Mouse (Mus musculus): ENCODE results near the gene Gapvd1. TPM values are rescaled to one million over a fixed set of nuclear protein-coding genes. Genes with fewer than 3 reads are reported as not detected.

Gene Gapvd1
- polyA plus RNA-seq, 1 experiment from 2014 or later = 126 TPM

- no peak overlapping the region for H3K4me3 ChIP-seq
- 93% methylated on average over 8 of the region's 8 CpGs for WGBS
- no peaks in the 10 kb centered on the region for H3K9me3 ChIP-seq (replicated peaks)
- no peak overlapping the region for H3K27ac ChIP-seq
- no peak for ATAC-seq (ENCODE audit: low FRiP score)
- H3K4me2 ChIP-seq (replicated peaks) = no peak overlapping the region
- H3K36me3 ChIP-seq = peaks cover 37% of the 10 kb centered on the region
- no peak overlapping the region for H3K9ac ChIP-seq
- H3K27me3 ChIP-seq = no peaks in the 10 kb centered on the region
- no peaks in the 10 kb centered on the region for H3K4me1 ChIP-seq
Measured at GRCm38 (mm10) chr2:34790282-34790681, 35.2 kb upstream of the Gapvd1 start.

DNA sequence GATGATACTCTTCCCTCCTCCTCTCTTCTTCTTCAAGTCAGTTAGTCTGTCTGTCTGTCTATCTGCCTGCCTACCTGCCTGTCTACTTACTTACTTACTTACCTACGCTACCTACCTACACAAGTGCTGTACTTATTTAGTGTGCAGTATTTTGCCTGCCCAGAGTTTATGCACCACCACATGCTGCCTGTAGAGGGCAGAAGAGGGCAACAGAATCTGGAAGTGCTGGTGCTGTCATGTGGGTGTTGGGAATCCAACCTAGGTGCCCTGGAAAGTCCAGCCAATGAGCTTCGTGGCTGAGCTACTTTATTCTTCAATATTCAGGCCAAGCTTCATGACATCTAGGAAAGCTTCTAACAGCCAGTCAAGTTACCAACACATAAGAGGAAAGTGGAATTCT lies 29.1 kb upstream of the Gapvd1 start:
- H3K27ac ChIP-seq = no peak overlapping the region
- 82% methylated on average over 2 of the region's 2 CpGs for WGBS
- peaks cover 60% of the 10 kb centered on the region for H3K36me3 ChIP-seq
- H3K4me2 ChIP-seq (replicated peaks) = no peak overlapping the region
- no peaks in the 10 kb centered on the region for H3K4me1 ChIP-seq
- H3K27me3 ChIP-seq = no peaks in the 10 kb centered on the region
- no peak for ATAC-seq (ENCODE audit: low FRiP score)
- H3K9ac ChIP-seq = no peak overlapping the region
- H3K9me3 ChIP-seq (replicated peaks) = no peaks in the 10 kb centered on the region
- no peak overlapping the region for H3K4me3 ChIP-seq

GRCm38 (mm10) chr2:34783064-34784020 lies 28.3 kb upstream of the Gapvd1 start:
- Histone ChIP-seq H3K9ac (no peak overlapping the region), H3K36me3 (peaks cover 60% of the 10 kb centered on the region), H3K4me2 (replicated peaks) (no peak overlapping the region), H3K27ac (no peak overlapping the region), H3K27me3 (no peaks in the 10 kb centered on the region), H3K4me3 (no peak overlapping the region), H3K9me3 (replicated peaks) (no peaks in the 10 kb centered on the region), H3K4me1 (no peaks in the 10 kb centered on the region)
- no peak for ATAC-seq (ENCODE audit: low FRiP score)
- WGBS = 93% methylated on average over 14 of the region's 14 CpGs

DNA sequence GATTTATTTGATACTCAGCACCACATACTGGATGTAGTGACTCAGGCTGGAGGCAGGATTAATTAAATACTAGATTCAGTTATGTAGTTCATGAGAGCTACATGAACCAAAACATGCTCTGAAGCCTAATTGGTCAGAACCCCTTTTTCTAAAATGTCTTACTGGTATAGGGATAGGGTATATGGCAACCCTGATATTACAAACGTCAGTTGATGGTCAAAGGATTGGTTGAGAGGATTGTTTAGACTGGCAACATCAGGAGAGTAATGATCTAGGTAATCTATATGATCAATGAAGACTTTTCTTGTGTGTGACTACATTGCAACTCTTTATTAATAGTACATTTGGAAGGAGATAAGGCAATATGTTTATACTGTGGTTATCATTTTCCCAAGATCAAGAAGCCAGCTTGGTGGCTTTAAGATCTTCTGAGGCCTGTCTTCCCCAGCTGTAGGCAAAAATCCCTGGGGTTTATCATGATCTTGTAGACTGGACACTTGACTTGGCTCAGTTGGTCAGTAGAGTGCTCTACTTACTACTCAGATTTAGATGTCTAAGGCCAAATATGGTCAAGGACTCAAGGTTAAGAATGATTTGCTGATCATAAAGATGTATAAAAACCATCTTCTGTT lies 22.3 kb upstream of the Gapvd1 start:
- Histone ChIP-seq H3K4me1 (peaks cover 47% of the 10 kb centered on the region), H3K27me3 (no peaks in the 10 kb centered on the region), H3K4me3 (no peak overlapping the region), H3K4me2 (replicated peaks) (peak overlapping the region; percentile 68), H3K9me3 (replicated peaks) (no peaks in the 10 kb centered on the region), H3K9ac (no peak overlapping the region), H3K27ac (no peak overlapping the region), H3K36me3 (peaks cover 67% of the 10 kb centered on the region)
- ATAC-seq (ENCODE audit: low FRiP score) = no peak
- WGBS = 64% methylated on average over 1 of the region's 1 CpGs

- Histone ChIP-seq H3K4me2 (replicated peaks) (peak overlapping the region; percentile 68), H3K4me3 (peak overlapping the region; percentile 94), H3K9ac (no peak overlapping the region), H3K9me3 (replicated peaks) (no peaks in the 10 kb centered on the region), H3K27ac (no peak overlapping the region), H3K36me3 (peaks cover 51% of the 10 kb centered on the region), H3K4me1 (peaks cover 56% of the 10 kb centered on the region), H3K27me3 (no peaks in the 10 kb centered on the region)
- no peak for ATAC-seq (ENCODE audit: low FRiP score)
- WGBS = 91% methylated on average over 6 of the region's 6 CpGs
Measured at GRCm38 (mm10) chr2:34774493-34774892, 19.5 kb upstream of the Gapvd1 start.

DNA sequence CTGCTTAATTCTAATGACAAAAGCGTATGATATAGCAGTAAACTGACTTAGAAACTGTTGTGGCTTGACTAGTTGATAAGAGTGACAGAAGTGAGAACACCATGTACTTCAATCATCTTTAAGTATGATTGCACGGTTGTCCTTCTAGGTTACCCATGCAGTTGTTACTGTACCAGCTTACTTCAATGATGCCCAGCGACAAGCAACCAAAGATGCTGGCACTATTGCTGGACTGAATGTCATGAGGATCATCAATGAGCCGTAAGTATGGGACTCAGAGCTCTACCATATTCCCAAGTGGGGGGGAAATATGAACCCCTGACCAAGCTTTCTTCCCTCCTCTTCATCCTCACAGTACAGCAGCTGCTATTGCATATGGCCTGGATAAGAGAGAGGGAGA lies 18.6 kb upstream of the Gapvd1 start:
- Histone ChIP-seq H3K27ac (no peak overlapping the region), H3K36me3 (peaks cover 50% of the 10 kb centered on the region), H3K4me1 (peaks cover 56% of the 10 kb centered on the region), H3K9me3 (replicated peaks) (no peaks in the 10 kb centered on the region), H3K4me3 (peak overlapping the region; percentile 94), H3K4me2 (replicated peaks) (peak overlapping the region; percentile 68), H3K9ac (peak overlapping the region; percentile 43), H3K27me3 (no peaks in the 10 kb centered on the region)
- WGBS = 87% methylated on average over 4 of the region's 4 CpGs
- ATAC-seq (ENCODE audit: low FRiP score) = no peak

DNA sequence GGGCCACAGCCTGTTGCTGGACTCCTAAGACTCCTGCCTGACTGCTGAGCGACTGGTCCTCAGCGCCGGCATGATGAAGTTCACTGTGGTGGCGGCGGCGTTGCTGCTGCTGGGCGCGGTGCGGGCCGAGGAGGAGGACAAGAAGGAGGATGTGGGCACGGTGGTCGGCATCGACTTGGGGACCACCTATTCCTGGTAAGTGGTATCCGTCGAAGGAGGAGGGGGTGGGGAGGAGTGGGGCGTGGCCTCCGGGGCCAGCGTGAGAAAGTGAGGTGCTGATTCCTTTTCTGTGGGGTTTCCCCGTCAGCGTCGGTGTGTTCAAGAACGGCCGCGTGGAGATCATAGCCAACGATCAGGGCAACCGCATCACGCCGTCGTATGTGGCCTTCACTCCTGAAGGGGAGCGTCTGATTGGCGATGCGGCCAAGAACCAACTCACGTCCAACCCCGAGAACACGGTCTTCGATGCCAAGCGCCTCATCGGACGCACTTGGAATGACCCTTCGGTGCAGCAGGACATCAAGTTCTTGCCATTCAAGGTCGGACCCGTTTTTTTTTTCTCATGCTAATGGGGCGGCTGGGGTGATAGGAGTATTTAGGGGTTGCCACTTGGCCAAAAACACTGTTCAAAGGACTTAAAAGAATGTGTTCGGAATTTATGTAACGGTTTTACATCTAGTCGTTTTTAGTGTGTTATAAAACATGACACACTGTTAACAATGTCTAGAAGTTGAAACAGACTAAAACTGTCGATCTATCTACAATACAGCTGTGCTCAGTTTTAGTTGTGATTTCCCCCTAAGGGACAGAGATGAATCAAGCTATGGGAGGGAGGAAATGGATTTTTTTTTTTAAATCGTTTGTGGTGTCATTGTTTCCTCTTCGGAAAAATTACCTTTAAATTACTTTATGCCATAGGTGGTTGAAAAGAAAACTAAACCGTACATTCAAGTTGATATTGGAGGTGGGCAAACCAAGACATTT lies 17.5 kb upstream of the Gapvd1 start:
- H3K9me3 ChIP-seq (replicated peaks) = no peaks in the 10 kb centered on the region
- peaks cover 45% of the 10 kb centered on the region for H3K36me3 ChIP-seq
- 4% methylated on average over 50 of the region's 50 CpGs for WGBS
- H3K27ac ChIP-seq = peak overlapping the region; percentile 88
- peak overlapping the region; percentile 94 for H3K4me3 ChIP-seq
- H3K4me1 ChIP-seq = peaks cover 53% of the 10 kb centered on the region
- ATAC-seq (ENCODE audit: low FRiP score) = no peak; the same call in 1 of the 2 replicates
- peak overlapping the region; percentile 96 for H3K9ac ChIP-seq
- peak overlapping the region; percentile 68 for H3K4me2 ChIP-seq (replicated peaks)
- H3K27me3 ChIP-seq = no peaks in the 10 kb centered on the region

- H3K4me1 ChIP-seq = peaks cover 44% of the 10 kb centered on the region
- peaks cover 36% of the 10 kb centered on the region for H3K36me3 ChIP-seq
- ATAC-seq (ENCODE audit: low FRiP score) = peak; percentile 99
Measured at GRCm38 (mm10) chr2:34771368-34772226, 16.6 kb upstream of the Gapvd1 start, which contains the start of gene Hspa5. TSS of gene Hspa5 (plus strand) at chr2:34771970.

GRCm38 (mm10) chr2:34770951-34771350 lies 15.9 kb upstream of the Gapvd1 start:
- no peaks in the 10 kb centered on the region for H3K27me3 ChIP-seq
- peak overlapping the region; percentile 85 for H3K9ac ChIP-seq
- no peaks in the 10 kb centered on the region for H3K9me3 ChIP-seq (replicated peaks)
- H3K27ac ChIP-seq = peak overlapping the region; percentile 95
- peaks cover 37% of the 10 kb centered on the region for H3K4me1 ChIP-seq
- peak overlapping the region; percentile 70 for H3K4me2 ChIP-seq (replicated peaks)
- H3K4me3 ChIP-seq = peak overlapping the region; percentile 94
- peaks cover 30% of the 10 kb centered on the region for H3K36me3 ChIP-seq
- 2% methylated on average over 6 of the region's 6 CpGs for WGBS
- no peak for ATAC-seq (ENCODE audit: low FRiP score)

More at GRCm38 (mm10) chr2:34771368-34772226, 16.6 kb upstream of the Gapvd1 start, which contains the start of gene Hspa5:
- Histone ChIP-seq H3K9me3 (replicated peaks) (no peaks in the 10 kb centered on the region), H3K4me2 (replicated peaks) (peak within 1 kb of the TSS; percentile 70), H3K27ac (peak within 1 kb of the TSS; percentile 95), H3K4me3 (peak within 1 kb of the TSS; percentile 94), H3K9ac (peak within 1 kb of the TSS; percentile 96), H3K27me3 (no peaks in the 10 kb centered on the region)
- under 1% methylated on average over 60 of the region's 60 CpGs for WGBS

DNA sequence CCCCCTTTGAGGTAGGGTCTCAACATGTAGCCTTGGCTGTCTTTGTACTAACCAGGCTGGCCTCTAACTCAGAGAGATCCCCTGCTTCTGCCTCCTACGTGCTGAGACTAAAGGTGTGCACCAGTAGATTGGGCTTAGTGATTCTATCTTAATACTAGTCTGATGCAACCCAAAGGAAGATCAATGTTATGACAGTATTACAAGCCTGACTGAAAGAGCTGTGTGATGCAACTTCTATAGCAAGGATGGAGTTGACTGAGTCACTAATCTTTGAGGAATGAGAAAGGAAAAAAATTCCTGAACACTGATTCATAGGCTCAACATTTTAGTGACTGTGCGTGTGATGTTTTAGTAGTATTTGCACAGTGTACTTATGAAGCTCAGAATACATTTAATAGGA lies 15.0 kb upstream of the Gapvd1 start:
- Histone ChIP-seq H3K9ac (no peak overlapping the region), H3K27ac (no peak overlapping the region), H3K27me3 (no peaks in the 10 kb centered on the region), H3K9me3 (replicated peaks) (no peaks in the 10 kb centered on the region), H3K4me3 (0 out of 2 replicates have a peak overlapping the region, but pooled peaks have one; percentile 94), H3K4me2 (replicated peaks) (no peak overlapping the region; the same call in 1 of the 2 replicates), H3K4me1 (peaks cover 29% of the 10 kb centered on the region), H3K36me3 (peaks cover 21% of the 10 kb centered on the region)
- ATAC-seq (ENCODE audit: low FRiP score) = no peak
- WGBS = 99% methylated on average over 2 of the region's 2 CpGs

- Histone ChIP-seq H3K4me1 (no peaks in the 10 kb centered on the region), H3K9ac (no peak overlapping the region), H3K4me2 (replicated peaks) (no peak overlapping the region), H3K36me3 (no peaks in the 10 kb centered on the region), H3K9me3 (replicated peaks) (no peaks in the 10 kb centered on the region), H3K27ac (no peak overlapping the region), H3K4me3 (no peak overlapping the region), H3K27me3 (no peaks in the 10 kb centered on the region)
- 80% methylated on average over 12 of the region's 12 CpGs for WGBS
- no peak for ATAC-seq (ENCODE audit: low FRiP score)
Measured at GRCm38 (mm10) chr2:34764801-34765200, 9.8 kb upstream of the Gapvd1 start.

Measured in hindbrain, embryonic 12.5 days (tissue).